Mouse (Mus musculus) layer of hippocampus, adult 18-20 months (tissue): ENCODE data around the gene Ankrd23. TPM values are rescaled to one million over a fixed set of nuclear protein-coding genes. Genes with fewer than 3 reads are reported as not detected.

Experiments used
- DNase-seq, 2 experiments: peaks; one replicate each; pipeline ENCODE4 v3.0.0; 2022; ENCODE audit warnings: low spot score in 2 of 2
- total RNA-seq, 2 experiments: library from RNA; stranded (reverse); gene quantifications; 2 replicates each; pipeline ENCODE4 v1.2.3; 2021

Ankrd23 gene
- total RNA-seq, 2 experiments from 2014 or later: 5.1 to 6.8 TPM

DNA sequence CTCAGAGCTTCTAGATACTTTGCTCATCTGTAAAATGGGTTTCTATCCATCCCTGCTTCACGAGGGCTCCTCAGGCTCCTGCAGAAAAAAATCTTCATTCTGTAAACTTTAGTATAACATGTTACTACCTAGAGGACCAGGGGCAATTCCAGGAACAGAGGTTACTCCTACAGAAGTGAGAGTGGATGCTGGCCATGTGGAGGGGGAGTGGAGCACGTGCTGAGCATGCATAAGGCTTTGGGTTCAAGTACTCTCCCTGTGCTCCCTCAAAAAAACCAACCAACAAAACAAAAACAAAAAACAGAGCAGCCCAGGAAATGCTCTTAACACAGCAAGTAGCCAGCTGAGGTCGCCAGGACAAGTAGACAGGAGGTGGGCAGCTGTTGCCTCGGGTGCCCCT, 26.9 kb upstream of the Ankrd23 start:
- no peak for DNase-seq

- no peak for DNase-seq
Observed at GRCm38 (mm10) chr1:36563197-36563596, 26.5 kb upstream of the Ankrd23 start.

GRCm38 (mm10) chr1:36562388-36562787, 25.7 kb upstream of the Ankrd23 start:
- no peak for DNase-seq

- no peak for DNase-seq
Observed at GRCm38 (mm10) chr1:36560903-36561302, 24.2 kb upstream of the Ankrd23 start.

DNA sequence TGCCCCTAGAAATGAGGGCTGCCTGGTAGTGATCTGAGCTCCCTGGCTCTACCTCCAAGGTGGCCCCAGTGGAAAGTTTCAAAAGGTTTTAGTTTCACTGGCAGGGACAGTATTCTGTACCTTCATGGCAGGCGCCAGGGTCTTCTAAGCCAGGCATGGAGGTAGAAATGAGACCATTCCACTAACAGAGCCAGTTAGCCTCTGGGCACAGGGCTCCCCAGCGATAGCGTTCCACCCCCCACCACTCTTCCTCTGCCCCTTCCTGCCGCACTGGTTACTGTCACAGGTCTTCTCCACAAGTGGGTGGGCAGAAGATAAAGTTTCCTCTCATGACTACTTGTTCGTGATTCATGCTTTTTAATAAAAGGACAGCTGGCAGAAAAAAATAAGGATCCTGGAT, 23.2 kb upstream of the Ankrd23 start:
- DNase-seq: no peak

DNA sequence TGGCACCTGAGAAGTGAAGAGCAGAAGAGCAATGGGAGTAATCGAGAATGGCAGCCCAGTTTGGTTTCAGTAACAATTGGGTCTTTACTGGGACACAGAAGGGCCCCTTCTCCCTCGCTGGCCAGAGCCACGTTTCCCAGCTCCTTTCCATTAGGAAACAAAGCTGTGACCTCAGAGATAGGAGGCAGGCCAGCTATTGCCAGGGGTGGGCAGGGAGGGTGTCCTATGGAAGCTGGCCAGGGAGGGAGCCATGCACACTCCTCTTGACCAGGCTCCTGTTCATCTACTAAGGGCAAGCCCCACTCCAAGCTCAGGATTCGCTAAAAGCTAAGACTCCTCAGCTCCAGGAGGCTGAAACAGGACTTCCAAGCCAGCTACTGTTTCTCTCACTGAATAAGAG, 22.6 kb upstream of the Ankrd23 start:
- DNase-seq: no peak

- peak; percentile 61 to 72 for DNase-seq
Observed at GRCm38 (mm10) chr1:36558031-36558993, 21.6 kb upstream of the Ankrd23 start, which contains the start of gene Sema4c. Sema4c (minus strand) TSS chr1:36558349.

DNA sequence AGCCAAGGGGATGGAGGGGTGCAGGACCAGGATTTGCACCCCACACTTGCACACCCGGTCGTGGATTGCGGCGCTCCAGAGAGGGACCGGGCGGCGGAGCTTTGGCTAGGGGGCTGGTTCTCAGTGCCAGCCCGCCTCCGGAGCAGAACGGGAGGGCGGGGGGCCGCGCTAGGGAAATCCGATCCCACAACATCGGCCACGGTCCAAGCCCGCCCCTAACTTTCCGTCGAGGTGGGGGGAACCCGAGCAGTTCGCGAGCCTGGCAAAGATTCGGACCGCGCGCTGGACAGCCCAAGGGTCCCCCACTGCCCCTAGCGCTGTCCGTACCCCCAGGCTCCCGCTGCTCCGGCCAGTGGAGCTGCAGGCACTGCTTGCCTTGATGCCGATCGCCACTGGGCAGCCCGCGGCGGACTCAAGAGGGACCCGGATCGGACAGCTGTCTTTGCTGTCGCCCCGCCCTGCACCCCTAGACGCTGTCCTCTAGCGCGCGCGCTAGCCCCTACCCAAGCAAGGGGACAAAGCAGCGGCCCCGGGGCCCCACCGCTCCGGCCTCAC, 20.9 kb upstream of the Ankrd23 start:
- peak; percentile 56 to 69 for DNase-seq

- peak; percentile 83 to 95 for DNase-seq
Observed at GRCm38 (mm10) chr1:36556553-36557456, 20.1 kb upstream of the Ankrd23 start.

- DNase-seq: no peak
Observed at GRCm38 (mm10) chr1:36555798-36556395, 19.2 kb upstream of the Ankrd23 start.

DNA sequence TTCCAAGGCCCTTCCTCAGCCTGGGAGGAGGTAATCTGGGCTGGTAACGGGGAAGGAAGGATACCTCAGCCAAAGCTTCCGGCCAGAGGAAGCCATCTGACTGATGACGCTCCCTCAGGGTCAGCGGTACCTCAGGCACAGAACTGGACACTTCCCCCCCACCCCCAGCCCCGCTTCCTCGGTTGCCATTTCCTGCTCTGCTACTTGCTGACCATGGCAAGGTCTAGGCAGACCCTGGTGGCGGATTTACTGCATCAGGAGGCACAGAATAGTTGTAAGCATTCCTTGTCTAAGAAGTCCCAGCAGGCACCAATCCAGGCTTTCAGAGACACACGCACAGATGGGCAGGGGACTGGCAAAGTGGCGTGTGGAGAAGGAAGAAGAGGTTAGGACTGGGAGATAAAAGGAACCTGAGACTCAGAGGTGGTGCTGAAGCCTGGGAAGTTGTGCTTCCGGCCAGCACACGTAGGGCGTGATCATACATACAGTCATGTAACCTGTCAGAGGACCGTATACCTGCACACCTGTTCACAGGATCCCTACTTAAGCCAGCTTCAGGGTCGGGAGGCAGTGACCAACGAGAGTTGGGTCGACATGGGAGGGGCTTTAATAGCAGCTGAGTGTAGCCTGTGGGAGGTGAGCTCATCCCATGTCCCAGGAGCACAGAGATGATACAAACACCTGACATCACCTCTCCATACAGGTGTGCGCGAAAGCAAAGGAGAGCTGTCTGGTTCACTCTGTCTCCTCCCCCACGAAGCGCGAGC, 18.1 kb upstream of the Ankrd23 start:
- DNase-seq: no peak

DNA sequence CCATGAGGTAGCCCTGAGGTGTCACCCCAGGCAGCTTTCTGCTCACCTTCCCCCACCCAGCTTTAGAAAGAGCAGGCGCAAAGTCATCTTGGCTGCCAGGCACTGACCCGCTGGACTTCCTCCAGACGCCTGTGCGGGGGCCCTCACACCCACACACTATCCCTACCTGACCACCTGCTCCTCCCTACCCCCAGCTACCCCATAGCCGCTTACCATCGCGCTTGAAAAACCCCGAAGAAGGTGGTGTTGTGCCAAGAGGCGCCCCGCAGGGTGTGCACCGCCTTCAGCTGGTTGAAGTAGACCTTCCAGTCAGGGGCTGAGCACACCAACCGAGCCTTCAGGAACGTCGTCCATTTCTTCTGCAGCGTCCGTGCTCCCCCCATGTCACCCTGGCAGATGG, 15.8 kb upstream of the Ankrd23 start:
- no peak for DNase-seq

GRCm38 (mm10) chr1:36551904-36552303, 15.2 kb upstream of the Ankrd23 start:
- no peak for DNase-seq

GRCm38 (mm10) chr1:36550075-36550863, 13.6 kb upstream of the Ankrd23 start:
- no peak for DNase-seq

DNA sequence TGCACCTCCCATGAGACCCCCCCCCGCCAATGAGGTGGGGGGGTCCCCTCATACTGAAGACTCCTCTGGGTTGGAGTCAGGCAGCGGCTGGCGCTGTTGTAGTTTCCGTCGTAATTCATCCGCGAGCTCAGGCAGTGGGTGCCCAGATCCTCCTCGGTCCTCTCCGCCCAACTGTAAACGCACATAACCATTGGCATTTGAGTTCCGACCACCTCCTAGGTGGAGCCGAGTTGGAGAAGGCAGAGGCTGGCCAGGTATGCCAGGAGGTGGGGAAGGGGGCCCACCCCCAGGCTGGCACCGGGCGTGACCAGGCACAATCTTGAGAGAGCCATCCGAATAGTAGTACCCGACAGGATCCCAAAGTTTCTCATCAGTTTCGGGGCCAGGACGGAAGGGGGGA, 12.8 kb upstream of the Ankrd23 start:
- DNase-seq: no peak

DNA sequence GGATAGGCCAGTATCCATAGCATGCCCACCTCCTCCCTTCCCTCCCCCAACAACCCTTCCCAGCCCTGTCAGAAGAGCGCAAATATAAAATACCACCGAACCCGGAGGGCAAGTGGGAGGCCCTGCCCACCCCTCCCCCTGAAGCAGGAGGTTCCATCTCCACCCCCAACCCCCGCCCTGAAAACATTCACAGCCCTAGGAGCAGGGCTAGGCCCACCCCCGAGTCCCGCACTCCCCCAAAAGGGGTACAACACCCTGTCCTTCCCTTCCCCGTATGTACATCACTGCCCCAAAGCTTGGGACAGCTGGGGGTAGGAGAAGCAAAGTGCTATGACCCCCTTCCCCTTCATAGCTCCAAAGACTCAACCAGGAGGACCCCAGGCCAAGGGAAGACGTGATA, 12.1 kb upstream of the Ankrd23 start:
- DNase-seq: no peak

DNA sequence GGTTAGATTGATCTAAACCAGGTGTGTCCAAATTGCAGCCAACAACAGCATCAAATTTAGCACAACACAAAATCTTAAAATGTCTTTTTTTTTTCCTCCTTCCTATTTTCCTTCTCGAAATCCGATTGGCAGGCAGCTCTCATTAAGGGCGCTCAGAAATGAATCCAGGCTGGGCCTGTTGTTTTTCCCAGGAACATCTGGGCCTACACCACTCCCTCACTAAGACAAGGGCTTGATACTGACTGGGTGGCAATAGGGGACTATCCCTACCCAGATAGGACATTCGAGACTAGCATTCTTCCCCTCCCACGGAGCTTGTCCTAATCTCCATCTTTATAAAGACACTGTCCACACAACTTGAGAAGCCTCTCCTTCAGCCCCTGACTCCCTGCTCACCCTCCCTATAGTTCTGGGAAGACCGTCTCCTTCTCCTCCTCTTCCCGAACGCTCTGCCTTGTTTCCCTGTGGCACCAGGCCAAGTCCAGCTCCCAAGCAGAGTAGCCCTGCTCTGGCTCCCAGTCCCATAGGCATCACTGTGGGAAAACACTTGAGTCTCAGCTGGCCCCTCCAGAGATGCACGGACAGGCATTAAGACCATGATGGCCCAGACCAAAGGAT, 11.4 kb upstream of the Ankrd23 start:
- peak in 1 of 2 experiments; percentile 28 for DNase-seq

DNA sequence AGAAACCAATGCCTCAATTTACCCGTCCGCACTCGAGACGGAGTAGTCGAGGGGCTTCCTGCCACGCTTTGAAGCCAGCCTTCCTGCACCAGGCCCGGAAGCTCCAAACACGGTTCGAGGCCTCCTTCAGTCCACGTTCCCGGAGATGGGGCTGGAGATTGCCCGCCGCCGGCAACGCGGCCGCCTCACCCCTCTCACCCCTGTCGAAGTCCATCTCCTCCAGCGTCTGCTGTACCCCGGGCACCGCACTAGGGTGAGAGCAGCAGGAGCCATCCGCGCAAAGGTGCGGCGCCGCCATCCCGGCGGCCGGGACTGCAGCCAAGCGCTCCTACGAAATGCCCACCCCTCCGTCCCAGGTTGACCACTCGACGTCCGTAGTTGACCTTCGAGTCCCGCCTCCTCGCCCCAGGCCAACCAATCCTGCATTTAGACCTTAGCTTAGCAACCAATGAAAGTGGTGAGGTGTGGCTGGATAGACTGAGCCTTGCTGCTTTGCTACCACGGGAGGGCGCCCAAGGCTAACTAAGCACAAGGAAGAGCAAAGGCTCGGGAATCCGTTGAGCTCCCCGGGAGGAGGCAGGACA, 10.3 kb upstream of the Ankrd23 start, which contains the start of gene Ankrd39:
TSS of gene Ankrd39 (minus strand) at position 558 of the 584 bp plus-strand sequence.
- peak; percentile 97 to 99 for DNase-seq
